Mouse (Mus musculus): ENCODE results near the gene Tyw3. TPM values are rescaled to one million over a fixed set of nuclear protein-coding genes. Genes with fewer than 3 reads are reported as not detected.

Gene Tyw3
- polyA plus RNA-seq, 2 experiments, result 17.2 to 21.9 TPM

GRCm38 (mm10) chr3:154540086-154540911 is 56.6 kb downstream of the Tyw3 start:
- TF ChIP-seq POLR2A (IDR thresholded peaks at IDR 0.05; ENCODE audit: borderline replicate concordance, extremely low read depth, insufficient read depth, insufficient read length), result no peak
- ATAC-seq (ENCODE audit: low FRiP score, low read depth) (0 out of 2 replicates have a peak, but pooled peaks have one; percentile 41), DNase-seq (ENCODE audit: low spot score) (no peak)
- H3K36me3 ChIP-seq (ENCODE audit: control insufficient read depth, insufficient read depth, low read length), result no peaks in the 10 kb centered on the region
- H3K4me1 ChIP-seq (ENCODE audit: control insufficient read depth, insufficient read depth, low read length), result no peaks in the 10 kb centered on the region
- WGBS, result 60% methylated on average over 10 of the region's 10 CpGs
- no peak overlapping the region for H3K4me2 ChIP-seq (replicated peaks; ENCODE audit: low read depth, low read length, severe bottlenecking)
- no peak overlapping the region for H3K27ac ChIP-seq (replicated peaks; ENCODE audit: low read depth, low read length)
- no peak overlapping the region for H3K4me3 ChIP-seq (replicated peaks; ENCODE audit: low read length)
- no peaks in the 10 kb centered on the region for H3K9me3 ChIP-seq (ENCODE audit: control insufficient read depth, low read length)
- H3K27me3 ChIP-seq (ENCODE audit: control insufficient read depth, insufficient read depth, low read length), result no peaks in the 10 kb centered on the region
- no peak overlapping the region for H3K9ac ChIP-seq (ENCODE audit: low read depth, low read length, severe bottlenecking)

- Histone ChIP-seq H3K9ac (ENCODE audit: low read depth, low read length, severe bottlenecking) (no peak overlapping the region), H3K27ac (replicated peaks; ENCODE audit: low read depth, low read length) (no peak overlapping the region), H3K36me3 (ENCODE audit: control insufficient read depth, insufficient read depth, low read length) (no peaks in the 10 kb centered on the region), H3K27me3 (ENCODE audit: control insufficient read depth, insufficient read depth, low read length) (no peaks in the 10 kb centered on the region), H3K4me3 (replicated peaks; ENCODE audit: low read length) (no peak overlapping the region), H3K9me3 (ENCODE audit: control insufficient read depth, low read length) (no peaks in the 10 kb centered on the region), H3K4me1 (ENCODE audit: control insufficient read depth, insufficient read depth, low read length) (no peaks in the 10 kb centered on the region), H3K4me2 (replicated peaks; ENCODE audit: low read depth, low read length, severe bottlenecking) (no peak overlapping the region)
- ATAC-seq (ENCODE audit: low FRiP score, low read depth) (no peak), DNase-seq (ENCODE audit: low spot score) (no peak)
- 74% methylated on average over 5 of the region's 5 CpGs for WGBS
- TF ChIP-seq POLR2A (IDR thresholded peaks at IDR 0.05; ENCODE audit: borderline replicate concordance, extremely low read depth, insufficient read depth, insufficient read length), result no peak
These were observed 60.8 kb downstream of the Tyw3 start for GRCm38 (mm10) chr3:154536134-154536533.

GRCm38 (mm10) chr3:154533246-154533645 is 63.7 kb downstream of the Tyw3 start:
- H3K27me3 ChIP-seq (ENCODE audit: control insufficient read depth, insufficient read depth, low read length), result no peaks in the 10 kb centered on the region
- no peak for ATAC-seq (ENCODE audit: low FRiP score, low read depth)
- WGBS, result 68% methylated on average over 5 of the region's 5 CpGs

GRCm38 (mm10) chr3:154528973-154529372 is 67.9 kb downstream of the Tyw3 start:
- WGBS, result 40% methylated on average over 5 of the region's 5 CpGs
- Histone ChIP-seq H3K27me3 (ENCODE audit: control insufficient read depth, insufficient read depth, low read length) (no peaks in the 10 kb centered on the region), H3K4me2 (replicated peaks; ENCODE audit: low read depth, low read length, severe bottlenecking) (no peak overlapping the region), H3K4me3 (replicated peaks; ENCODE audit: low read length) (no peak overlapping the region), H3K27ac (replicated peaks; ENCODE audit: low read depth, low read length) (no peak overlapping the region), H3K36me3 (ENCODE audit: control insufficient read depth, insufficient read depth, low read length) (no peaks in the 10 kb centered on the region), H3K4me1 (ENCODE audit: control insufficient read depth, insufficient read depth, low read length) (no peaks in the 10 kb centered on the region), H3K9me3 (ENCODE audit: control insufficient read depth, low read length) (no peaks in the 10 kb centered on the region), H3K9ac (ENCODE audit: low read depth, low read length, severe bottlenecking) (no peak overlapping the region)
- DNase-seq (ENCODE audit: low spot score), result no peak
- no peak for TF ChIP-seq POLR2A (IDR thresholded peaks at IDR 0.05; ENCODE audit: borderline replicate concordance, extremely low read depth, insufficient read depth, insufficient read length)
- ATAC-seq (ENCODE audit: low FRiP score, low read depth), result no peak

More at GRCm38 (mm10) chr3:154533246-154533645, 63.7 kb downstream of the Tyw3 start:
- H3K4me1 ChIP-seq (ENCODE audit: control insufficient read depth, insufficient read depth, low read length), result no peaks in the 10 kb centered on the region
- TF ChIP-seq POLR2A (IDR thresholded peaks at IDR 0.05; ENCODE audit: borderline replicate concordance, extremely low read depth, insufficient read depth, insufficient read length), result no peak
- no peak overlapping the region for H3K9ac ChIP-seq (ENCODE audit: low read depth, low read length, severe bottlenecking)
- H3K4me2 ChIP-seq (replicated peaks; ENCODE audit: low read depth, low read length, severe bottlenecking), result no peak overlapping the region
- H3K4me3 ChIP-seq (replicated peaks; ENCODE audit: low read length), result no peak overlapping the region
- H3K27ac ChIP-seq (replicated peaks; ENCODE audit: low read depth, low read length), result no peak overlapping the region
- no peak for DNase-seq (ENCODE audit: low spot score)
- H3K9me3 ChIP-seq (ENCODE audit: control insufficient read depth, low read length), result no peaks in the 10 kb centered on the region
- no peaks in the 10 kb centered on the region for H3K36me3 ChIP-seq (ENCODE audit: control insufficient read depth, insufficient read depth, low read length)

GRCm38 (mm10) chr3:154526610-154527009 is 70.3 kb downstream of the Tyw3 start:
- H3K27ac ChIP-seq (replicated peaks; ENCODE audit: low read depth, low read length), result no peak overlapping the region
- ATAC-seq (ENCODE audit: low FRiP score, low read depth), result no peak
- TF ChIP-seq POLR2A (IDR thresholded peaks at IDR 0.05; ENCODE audit: borderline replicate concordance, extremely low read depth, insufficient read depth, insufficient read length), result no peak
- no peak for DNase-seq (ENCODE audit: low spot score)
- no peaks in the 10 kb centered on the region for H3K4me1 ChIP-seq (ENCODE audit: control insufficient read depth, insufficient read depth, low read length)
- H3K36me3 ChIP-seq (ENCODE audit: control insufficient read depth, insufficient read depth, low read length), result no peaks in the 10 kb centered on the region
- no peak overlapping the region for H3K4me3 ChIP-seq (replicated peaks; ENCODE audit: low read length)
- H3K9ac ChIP-seq (ENCODE audit: low read depth, low read length, severe bottlenecking), result no peak overlapping the region
- no peaks in the 10 kb centered on the region for H3K27me3 ChIP-seq (ENCODE audit: control insufficient read depth, insufficient read depth, low read length)
- no peak overlapping the region for H3K4me2 ChIP-seq (replicated peaks; ENCODE audit: low read depth, low read length, severe bottlenecking)
- WGBS, result 35% methylated on average over 6 of the region's 6 CpGs
- H3K9me3 ChIP-seq (ENCODE audit: control insufficient read depth, low read length), result no peaks in the 10 kb centered on the region

Other genes starting within 250 kb of the Tyw3 start
- 15.3 and 15.7 TPM in 2 replicates for gene Cryz, start 393 bp downstream of the Tyw3 start, polyA plus RNA-seq (2012; rRNA removed)
- gene Cryz, start 393 bp downstream of the Tyw3 start, polyA plus RNA-seq (2014; fragmentation: Nextera tagmentation; extraction: Ambion mirVana), result 18.6 and 21.5 TPM in 2 replicates
- gene Erich3, start 66.8 kb upstream of the Tyw3 start, polyA plus RNA-seq (2012; rRNA removed), result 0.42 and 0.53 TPM in 2 replicates
- 0.22 and 0.45 TPM in 2 replicates for gene Erich3, start 66.8 kb upstream of the Tyw3 start, polyA plus RNA-seq (2014; fragmentation: Nextera tagmentation; extraction: Ambion mirVana)